Mouse (Mus musculus) cerebellum, postnatal 4 days (tissue): ENCODE measurements at regions not wholly inside any gene's neighbourhood (a gene's known extent, or its start where the extent isn't known, plus 50 kb on each side); places are given as distances from the start of the nearest gene placed in this dataset.
"Not testable (repeated sequence)": the region's sequence is repeated elsewhere in the genome, so short reads cannot be mapped to it uniquely, and the experiment has no call there.

Experiments used
- DNase-seq, 2 experiments: peaks; one replicate each; pipeline ENCODE4 v3.0.0; 2022; ENCODE audit warnings: low spot score in 2 of 2, mixed read lengths in 1 of 2

DNA sequence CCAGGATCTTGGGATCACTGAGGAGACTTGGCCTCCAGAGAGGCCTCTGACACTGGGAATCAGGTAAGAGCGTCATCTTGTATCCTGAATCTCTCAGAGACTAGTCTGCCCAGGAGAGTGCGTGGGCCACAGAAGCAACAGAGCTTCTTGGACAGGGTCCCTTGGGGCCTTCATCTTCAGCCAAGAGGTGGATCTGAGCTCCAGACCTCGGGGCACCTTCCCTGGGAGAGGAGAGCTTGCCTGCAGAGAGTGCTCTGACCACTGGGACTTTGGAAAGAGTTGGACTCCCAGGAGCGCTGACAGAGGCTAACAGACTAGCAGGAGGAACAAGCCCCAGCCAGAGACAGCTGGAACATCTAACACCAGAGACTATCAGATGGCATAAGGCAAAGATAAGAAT, 73.9 kb upstream of the Gm15319 start:
- DNase-seq, result peak; percentile 13 to 63

DNA sequence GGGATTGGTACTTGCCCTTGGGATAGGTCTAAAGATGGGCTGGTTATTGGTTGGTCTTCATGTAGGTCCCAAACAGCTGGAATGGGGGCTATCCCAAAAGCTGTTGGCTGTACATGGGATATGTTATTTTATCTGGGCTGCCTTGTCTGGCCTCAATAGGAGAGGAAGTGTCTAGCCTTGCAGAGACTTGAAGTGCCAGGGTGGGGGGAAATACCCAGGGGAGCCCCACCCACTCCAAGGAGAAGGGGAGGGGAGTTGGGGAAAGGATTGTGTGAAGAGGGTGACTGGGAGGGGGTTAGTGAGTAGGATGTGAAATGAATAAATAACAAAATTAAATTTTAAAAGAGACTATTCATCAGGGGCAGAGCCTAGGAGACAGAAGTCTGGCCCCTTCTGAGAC, 70.2 kb upstream of the Gm15319 start:
- DNase-seq, result not testable (repeated sequence)

DNA sequence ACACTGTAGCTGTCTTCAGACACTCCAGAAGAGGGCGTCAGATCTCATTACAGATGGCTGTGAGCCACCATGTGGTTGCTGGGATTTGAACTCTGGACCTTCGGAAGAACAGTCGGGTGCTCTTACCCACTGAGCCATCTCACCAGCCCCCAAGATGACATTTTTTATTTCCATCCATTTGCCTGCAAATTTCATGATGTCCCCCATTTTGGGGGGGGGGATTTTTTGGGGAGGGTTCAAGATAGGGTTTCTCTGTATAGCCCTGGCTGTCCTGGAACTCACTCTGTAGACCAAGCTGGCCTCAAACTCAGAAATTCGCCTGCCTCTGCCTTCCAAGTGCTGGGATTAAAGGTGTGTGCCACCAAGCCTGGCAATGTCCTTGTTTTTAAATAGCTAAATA, 66.5 kb upstream of the Gm15319 start:
- not testable (repeated sequence) for DNase-seq

DNA sequence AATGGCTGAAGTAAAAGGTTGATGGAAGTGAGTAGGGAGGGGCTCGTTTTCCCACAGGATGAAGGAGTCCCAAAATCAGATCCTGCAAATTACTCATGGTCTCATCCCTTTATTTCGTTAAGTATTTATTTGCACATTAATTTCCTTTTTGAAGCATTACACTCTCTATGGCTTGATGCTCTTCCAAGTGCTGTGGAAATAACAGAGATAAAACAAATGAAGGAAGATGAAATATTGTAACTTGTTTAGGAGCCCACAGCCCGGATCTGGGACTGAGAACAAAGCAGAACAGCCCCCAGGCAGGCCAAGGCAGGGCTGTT, 61.9 kb upstream of the Gm15319 start:
- not testable (repeated sequence) for DNase-seq

- peak; percentile 100 for DNase-seq
These were observed 61.3 kb upstream of the Gm15319 start for GRCm38 (mm10) chr8:20424104-20424902.

- not testable (repeated sequence) for DNase-seq
These were observed 57.8 kb upstream of the Gm15319 start for GRCm38 (mm10) chr8:20420807-20421206.
